Mouse (Mus musculus): Measurements from ENCODE around the gene Arid5b.

DNA sequence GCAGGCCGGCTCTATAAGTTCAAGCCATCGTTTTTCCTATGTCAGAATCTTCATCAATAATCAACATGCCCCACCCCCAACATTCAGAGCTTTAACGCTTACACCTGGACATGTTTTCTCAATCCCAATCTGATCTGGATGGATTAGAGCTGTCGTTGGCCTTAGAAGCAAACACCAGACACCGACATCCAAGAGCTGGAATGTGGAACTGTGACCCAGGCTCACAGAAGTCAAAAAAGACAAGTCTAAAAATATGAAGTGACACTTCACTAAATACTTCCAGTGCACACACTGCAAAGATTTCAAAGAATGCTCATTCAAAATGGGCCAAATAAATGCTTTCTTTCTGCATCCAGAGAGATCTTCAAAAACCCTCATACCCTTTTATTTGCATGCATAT lies 144.5 kb downstream of the Arid5b start:
- TF ChIP-seq POLR2A (IDR thresholded peaks at IDR 0.05; ENCODE audit: control insufficient read depth, extremely low read depth, insufficient read depth, low read length, poor library complexity) (no peak), CTCF (IDR thresholded peaks at IDR 0.05; ENCODE audit: borderline replicate concordance, control insufficient read depth, extremely low read depth, insufficient read depth, low read length, poor library complexity) (no peak)
